8 mouse cellular contexts compared by ENCODE assay signal in the genomic region with DNA sequence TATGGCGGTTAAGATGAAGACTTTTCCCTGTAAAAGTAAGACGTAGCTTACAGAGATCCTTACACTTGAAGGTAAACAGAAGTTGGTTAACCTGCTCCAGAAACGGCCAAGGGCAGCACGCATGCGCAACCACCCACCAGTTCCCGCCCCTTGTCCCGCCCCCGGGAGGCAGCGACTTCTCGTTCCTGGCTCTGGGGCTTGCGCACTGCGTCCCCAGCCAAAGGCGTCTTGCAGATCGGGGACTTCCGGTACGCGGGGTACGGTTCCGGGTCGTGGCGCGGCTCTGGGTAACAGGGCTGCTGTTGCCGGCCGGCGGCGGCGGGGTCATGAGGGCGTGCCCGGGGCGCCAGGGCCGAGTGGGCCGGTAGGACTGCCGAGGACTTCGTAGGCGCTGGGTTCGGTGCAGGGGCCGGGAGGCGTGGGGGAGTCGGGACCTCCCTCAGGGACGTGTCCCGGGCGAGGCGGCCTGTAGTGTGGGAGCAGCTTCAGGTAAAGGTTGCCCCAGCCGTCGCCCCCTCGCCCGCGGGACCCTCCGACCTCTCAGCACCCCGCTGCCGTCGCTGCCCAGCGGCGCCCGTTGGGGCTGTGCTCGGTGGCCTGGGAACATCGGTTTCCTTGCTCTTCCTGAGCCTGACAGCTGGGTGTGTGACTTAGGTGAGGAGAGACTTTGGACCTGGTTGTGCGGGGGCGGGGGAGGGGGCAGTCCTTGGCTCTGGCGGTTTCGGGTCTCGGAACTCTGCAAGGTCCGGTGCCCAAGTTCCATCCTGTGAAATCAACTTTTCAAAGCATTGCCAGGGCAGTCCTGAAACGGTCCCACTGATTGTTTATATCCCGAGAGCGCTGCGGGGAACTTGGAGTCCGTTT. TPM values are rescaled to one million over a fixed set of nuclear protein-coding genes. Genes with fewer than 3 reads are reported as not detected.
DNase-seq lines count a peak whose midpoint lies in the region; ATAC-seq and TF ChIP-seq lines count a peak whose summit lies in the region.

Gene Mapkap1, plus strand, starts transcription at position 171 of the 864 bp plus-strand sequence.

- peak within 1 kb of the TSS; percentile 75 for H3K4me2 ChIP-seq in kidney, embryonic 14.5 days (replicated peaks; ENCODE audit: low read depth, low read length)
- H3K4me2 ChIP-seq in limb, embryonic 15.5 days: peak within 1 kb of the TSS; percentile 74

- no peaks in the 10 kb centered on the region for H3K27me3 ChIP-seq in kidney, embryonic 14.5 days (ENCODE audit: control insufficient read depth, insufficient read depth, low read length)
- no peaks in the 10 kb centered on the region for H3K27me3 ChIP-seq in limb, embryonic 15.5 days

- H3K9ac ChIP-seq in kidney, embryonic 14.5 days (ENCODE audit: low read depth, low read length): peak within 1 kb of the TSS; percentile 79
- H3K9ac ChIP-seq in limb, embryonic 15.5 days: peak within 1 kb of the TSS; percentile 77

- peak within 1 kb of the TSS; percentile 6; the same call in 1 of the 2 replicates for H3K27ac ChIP-seq in bone marrow macrophage, adult 2 months (ENCODE audit: insufficient read depth, low read depth, low read length)
- no peak within 1 kb of the TSS for H3K27ac ChIP-seq in embryonic fibroblast, embryonic 13.5 days (ENCODE audit: insufficient read depth, low read length)
- H3K27ac ChIP-seq in kidney, embryonic 14.5 days (ENCODE audit: low read depth, low read length): no peak within 1 kb of the TSS; the same call in 1 of the 2 replicates
- peak within 1 kb of the TSS; percentile 28; the same call in 1 of the 2 replicates for H3K27ac ChIP-seq in limb, embryonic 15.5 days

- H3K4me1 ChIP-seq in bone marrow macrophage, adult 2 months (ENCODE audit: control insufficient read depth, insufficient read depth, low read length): peaks cover 16% of the 10 kb centered on the region
- H3K4me1 ChIP-seq in embryonic fibroblast, embryonic 13.5 days (ENCODE audit: control insufficient read depth, insufficient read depth, low read length): peaks cover 5% of the 10 kb centered on the region; the same call in 1 of the 2 replicates
- peaks cover 7% of the 10 kb centered on the region for H3K4me1 ChIP-seq in kidney, embryonic 14.5 days (ENCODE audit: control insufficient read depth, insufficient read depth, low read length)
- peaks cover 10% of the 10 kb centered on the region for H3K4me1 ChIP-seq in limb, embryonic 15.5 days

- TF ChIP-seq CTCF in bone marrow macrophage, adult 2 months (IDR thresholded peaks at IDR 0.05; ENCODE audit: low read depth, low read length): no peak
- no peak for TF ChIP-seq CTCF in embryonic fibroblast, embryonic 13.5 days (IDR thresholded peaks at IDR 0.05; ENCODE audit: borderline replicate concordance, insufficient read depth, low read length)

- no peak for TF ChIP-seq POLR2A in bone marrow macrophage, adult 2 months (IDR thresholded peaks at IDR 0.05; ENCODE audit: borderline replicate concordance, low read depth, low read length)
- TF ChIP-seq POLR2A in embryonic fibroblast, embryonic 13.5 days (IDR thresholded peaks at IDR 0.05; ENCODE audit: low read depth, low read length): peak; percentile 57

- DNase-seq in A20 (ENCODE audit: low read depth, low spot score): peak; percentile 98
- DNase-seq in heart, adult 9 months (ENCODE audit: low spot score in 2 of 2): peak; percentile 97 to 98
- DNase-seq in monocyte, adult 2 months (ENCODE audit: low read depth in 1 of 2, low spot score in 2 of 2): peak; percentile 94 to 95
- DNase-seq in spleen, postnatal 36 days (ENCODE audit: low spot score in 2 of 2): peak; percentile 98

- ATAC-seq in kidney, embryonic 14.5 days (ENCODE audit: low FRiP score, low TSS enrichment): peak; percentile 98
- peak; percentile 95 for ATAC-seq in limb, embryonic 15.5 days (ENCODE audit: insufficient number of reproducible peaks, low FRiP score, low TSS enrichment, low read depth)

- under 1% methylated on average over 54 of the region's 68 CpGs for WGBS in kidney, embryonic 14.5 days
- under 1% methylated on average over 68 of the region's 68 CpGs for WGBS in limb, embryonic 15.5 days

- no peaks in the 10 kb centered on the region for H3K36me3 ChIP-seq in kidney, embryonic 14.5 days (ENCODE audit: control insufficient read depth, insufficient read depth, low read length)
- H3K36me3 ChIP-seq in limb, embryonic 15.5 days: no peaks in the 10 kb centered on the region

- H3K9me3 ChIP-seq in kidney, embryonic 14.5 days (ENCODE audit: control insufficient read depth, low read length): no peaks in the 10 kb centered on the region
- H3K9me3 ChIP-seq in limb, embryonic 15.5 days: no peaks in the 10 kb centered on the region

- H3K4me3 ChIP-seq in bone marrow macrophage, adult 2 months (ENCODE audit: insufficient read depth, low read length): peak within 1 kb of the TSS; percentile 100
- peak within 1 kb of the TSS; percentile 92 for H3K4me3 ChIP-seq in embryonic fibroblast, embryonic 13.5 days (ENCODE audit: insufficient read depth, low read length)
- peak within 1 kb of the TSS; percentile 90 for H3K4me3 ChIP-seq in kidney, embryonic 14.5 days (ENCODE audit: low read length)
- peak within 1 kb of the TSS; percentile 71 for H3K4me3 ChIP-seq in limb, embryonic 15.5 days

RNA-seq across cellular contexts. Expression of gene Mapkap1, which starts in this region (rescaled TPM):
- polyA plus RNA-seq in bone marrow macrophage, adult 2 months (2012; ENCODE audit: insufficient read depth, insufficient read length, missing spikeins): 33.4 and 40.0 TPM in 2 replicates
- 60.3 and 84.9 TPM in 2 replicates for polyA plus RNA-seq in embryonic fibroblast, embryonic 13.5 days (2011; ENCODE audit: insufficient read length, low read depth, missing spikeins)
- 69.4 and 99.7 TPM in 2 replicates for polyA plus RNA-seq in kidney, embryonic 14.5 days (2014; fragmentation: Nextera tagmentation; extraction: Ambion mirVana)
- polyA plus RNA-seq in limb, embryonic 15.5 days (2015; fragmentation: Nextera tagmentation; extraction: Ambion mirVana): 86.1 and 95.9 TPM in 2 replicates

Comparison
In these comparisons a context has a peak if more than half of its experiments do, and no peak if none do; other contexts are left out.
1. H3K27ac ChIP-seq: peak in bone marrow macrophage, adult 2 months (single experiment) and limb, embryonic 15.5 days (single experiment); none in embryonic fibroblast, embryonic 13.5 days (single experiment) and kidney, embryonic 14.5 days (single experiment).
2. Peak in every context shown above with its lines, with median percentiles within 50 percentile points of each other: DNase-seq and H3K4me3 ChIP-seq.